Mouse (Mus musculus) CH12.LX (cell line): ENCODE data around the gene Mrps16. TPM values are rescaled to one million over a fixed set of nuclear protein-coding genes. Genes with fewer than 3 reads are reported as not detected.
A peak's percentile ranks its signal among the peaks of the same experiment; 100 is the strongest.

Source experiments
- DNase-seq: peaks from one replicate; pipeline ENCODE4 v3.0.0-alpha.2; 2013; ENCODE audit errors: extremely low read depth
- H3K27ac ChIP-seq: 2 replicates; pipeline ENCODE4 v1.5.1; 2012; ENCODE audit warnings: low read depth, mild to moderate bottlenecking, control low read depth, moderate library complexity; ENCODE audit not compliant: insufficient read depth
- H3K27me3 ChIP-seq: replicated peaks from 2 replicates; pipeline ENCODE3; 2012; ENCODE audit warnings: inconsistent platforms
- H3K36me3 ChIP-seq, 2 experiments: replicated peaks in 1 of 2; 2 replicates each; pipeline versions ENCODE3 to v1.6.1; 2012; ENCODE audit warnings: inconsistent platforms in 1 of 2, low read length in 1 of 2, mild to moderate bottlenecking in 1 of 2, mixed read lengths in 1 of 2, moderate library complexity in 1 of 2; ENCODE audit not compliant: control insufficient read depth in 1 of 2, insufficient read depth in 1 of 2
- H3K4me1 ChIP-seq, 2 experiments: 2 replicates each; pipeline ENCODE4 v1.6.1; 2012; ENCODE audit warnings: inconsistent platforms in 1 of 2, moderate library complexity in 1 of 2; ENCODE audit not compliant: insufficient read depth in 2 of 2, control insufficient read depth in 1 of 2
- H3K4me2 ChIP-seq: 2 replicates; pipeline ENCODE4 v1.6.1; 2012; ENCODE audit warnings: low read depth, mild to moderate bottlenecking, control low read depth; ENCODE audit not compliant: poor library complexity, insufficient read depth, severe bottlenecking
- H3K4me3 ChIP-seq, 3 experiments: fragments of 150-350 bp in 1 of 3; sonication (generic) in 1 of 3; replicated peaks in 1 of 3; 2 replicates each; pipeline versions ENCODE3 to v1.5.1; 2011 to 2012; ENCODE audit warnings: low read depth in 2 of 3, low read length in 2 of 3, mild to moderate bottlenecking in 2 of 3, moderate library complexity in 2 of 3, control low read depth in 1 of 3, improper control_type of control experiment in 1 of 3, inconsistent platforms in 1 of 3, mixed read lengths in 1 of 3; ENCODE audit not compliant: poor library complexity in 1 of 3
- H3K79me2 ChIP-seq: replicated peaks from 2 replicates; pipeline ENCODE4 v1.6.1; 2012; ENCODE audit warnings: mild to moderate bottlenecking, moderate library complexity; ENCODE audit not compliant: control insufficient read depth, poor library complexity, insufficient read depth, severe bottlenecking; ENCODE audit errors: extremely low read depth
- H3K9ac ChIP-seq: 2 replicates; pipeline ENCODE4 v1.6.1; 2012; ENCODE audit warnings: low read depth, mild to moderate bottlenecking, control low read depth, moderate library complexity; ENCODE audit not compliant: insufficient read depth
- H3K9me3 ChIP-seq: replicated peaks from 2 replicates; pipeline ENCODE3; 2012; ENCODE audit warnings: low read length, inconsistent platforms, mixed read lengths
- CHD1 ChIP-seq: IDR thresholded peaks from 2 replicates; pipeline ENCODE4 v1.6.1; 2012; ENCODE audit warnings: low read depth, low read length, improper control_type of control experiment, inconsistent platforms
- CTCF ChIP-seq, 2 experiments: IDR thresholded peaks in 1 of 2; conservative IDR thresholded peaks in 1 of 2; 2 replicates each; pipeline ENCODE4 v1.5.1; 2011 to 2012; ENCODE audit warnings: low read depth in 2 of 2, low read length in 2 of 2, improper control_type of control experiment in 1 of 2, inconsistent platforms in 1 of 2, mild to moderate bottlenecking in 1 of 2, moderate library complexity in 1 of 2
- E2F4 ChIP-seq: IDR thresholded peaks from 2 replicates; pipeline ENCODE4 v1.6.1; 2011; ENCODE audit warnings: low read depth, low read length, improper control_type of control experiment; ENCODE audit not compliant: insufficient replicate concordance
- ETS1 ChIP-seq: conservative IDR thresholded peaks from 2 replicates; pipeline ENCODE4 v1.6.1; 2012; ENCODE audit warnings: low read depth, mild to moderate bottlenecking, inconsistent platforms, low read length, improper control_type of control experiment, moderate library complexity
- GABPA ChIP-seq: IDR thresholded peaks from 2 replicates; pipeline ENCODE4 v1.6.1; 2012; ENCODE audit warnings: low read depth, low read length, improper control_type of control experiment, inconsistent platforms; ENCODE audit not compliant: insufficient replicate concordance
- JUN ChIP-seq: IDR thresholded peaks from 2 replicates; pipeline ENCODE4 v1.6.1; 2011; ENCODE audit warnings: low read depth, mild to moderate bottlenecking, low read length, improper control_type of control experiment, moderate library complexity; ENCODE audit not compliant: insufficient read depth
- KAT2A ChIP-seq: IDR thresholded peaks from 2 replicates; pipeline ENCODE4 v1.6.1; 2012; ENCODE audit warnings: low read length, improper control_type of control experiment, inconsistent platforms; ENCODE audit not compliant: insufficient replicate concordance
- MAFK ChIP-seq: IDR thresholded peaks from 2 replicates; pipeline ENCODE4 v1.6.1; 2011; ENCODE audit warnings: low read length, improper control_type of control experiment; ENCODE audit not compliant: insufficient replicate concordance
- MXI1 ChIP-seq: IDR thresholded peaks from 2 replicates; pipeline ENCODE4 v1.6.1; 2011; ENCODE audit warnings: mild to moderate bottlenecking, low read depth, low read length, improper control_type of control experiment
- NELFE ChIP-seq: IDR thresholded peaks from 2 replicates; pipeline ENCODE4 v1.6.1; 2011; ENCODE audit warnings: low read depth, low read length, improper control_type of control experiment
- NRF1 ChIP-seq: IDR thresholded peaks from 2 replicates; pipeline ENCODE4 v1.6.1; 2014; ENCODE audit warnings: low read depth, mild to moderate bottlenecking, inconsistent platforms, low read length, improper control_type of control experiment, moderate library complexity
- POLR2A ChIP-seq: IDR thresholded peaks from 2 replicates; pipeline ENCODE4 v1.6.1; 2011; ENCODE audit warnings: low read depth, mild to moderate bottlenecking, improper control_type of control experiment, low read length
- POLR2AphosphoS2 ChIP-seq: IDR thresholded peaks from 2 replicates; pipeline ENCODE4 v1.6.1; 2011; ENCODE audit warnings: low read depth, low read length, improper control_type of control experiment
- RAD21 ChIP-seq: IDR thresholded peaks from 2 replicates; pipeline ENCODE4 v1.6.1; 2011; ENCODE audit warnings: low read depth, mild to moderate bottlenecking, low read length, improper control_type of control experiment, moderate library complexity
- SIN3A ChIP-seq: IDR thresholded peaks from 2 replicates; pipeline ENCODE4 v1.6.1; 2012; ENCODE audit warnings: low read length, improper control_type of control experiment, inconsistent platforms
- SMC3 ChIP-seq: IDR thresholded peaks from 2 replicates; pipeline ENCODE4 v1.6.1; 2011; ENCODE audit warnings: low read depth, low read length, improper control_type of control experiment
- TBP ChIP-seq: conservative IDR thresholded peaks from 2 replicates; pipeline ENCODE4 v1.6.1; 2011; ENCODE audit warnings: low read depth, low read length, improper control_type of control experiment
- TCF12 ChIP-seq: IDR thresholded peaks from 2 replicates; pipeline ENCODE4 v1.6.1; 2014; ENCODE audit warnings: low read depth, mild to moderate bottlenecking, inconsistent platforms, low read length, improper control_type of control experiment
- UBTF ChIP-seq: IDR thresholded peaks from 2 replicates; pipeline ENCODE4 v1.6.1; 2012; ENCODE audit warnings: low read depth, mild to moderate bottlenecking, inconsistent platforms, low read length, improper control_type of control experiment, moderate library complexity
- USF2 ChIP-seq: conservative IDR thresholded peaks from 2 replicates; pipeline ENCODE4 v1.6.1; 2011; ENCODE audit warnings: low read depth, low read length, improper control_type of control experiment
- ZMIZ1 ChIP-seq: IDR thresholded peaks from 2 replicates; pipeline ENCODE4 v1.6.1; 2012; ENCODE audit warnings: low read depth, mild to moderate bottlenecking, inconsistent platforms, low read length, improper control_type of control experiment
- dilution Hi-C: fragments of 300-500 bp; cut with MboI; formaldehyde crosslinking; loops from 2 replicates; pipeline ENCODE4 v1.14.3; 2020; ENCODE audit warnings: low sequenced_read_pairs; ENCODE audit not compliant: extremely low pct_unique_long_range_greater_than_20kb, extremely low pct_ligation_motif_present
- in situ Hi-C: fragments of 300-500 bp; cut with MboI; formaldehyde crosslinking; loops from 3 replicates; pipeline ENCODE4 v1.14.3; 2019; ENCODE audit warnings: low sequenced_read_pairs, low pct_ligation_motif_present, low pct_unique_long_range_greater_than_20kb, mixed read lengths
- polyA plus RNA-seq: library from polyadenylated mRNA; unstranded; fragments of >175 nt; gene quantifications from 2 replicates; pipeline ENCODE4 v1.2.1, GENCODE M21; 2012; ENCODE audit warnings: low read depth; ENCODE audit not compliant: insufficient read length
- total RNA-seq, 2 experiments: library from RNA; depleted of rRNA; stranded (reverse); fragments of 300-350 nt in 1 of 2; fragments of >200 nt in 1 of 2; gene quantifications; 2 replicates each; pipeline ENCODE4 v1.2.3; 2012 to 2014

The Mrps16 gene
- total and polyA plus RNA-seq, 3 experiments = 97.2 to 112 (median 110) TPM

- TF ChIP-seq UBTF = no peak
- no peak for TF ChIP-seq NELFE
- no peak for TF ChIP-seq GABPA
- no peak for TF ChIP-seq TCF12
- DNase-seq = no peak
- no peaks in the 10 kb centered on the region for H3K36me3 ChIP-seq
- dilution Hi-C loops = no loop called here
- H3K9me3 ChIP-seq = peaks cover 3% of the 10 kb centered on the region
- no peak overlapping the region for H3K9ac ChIP-seq
- peaks cover 0 to 2% of the 10 kb centered on the region in 2 experiments; a peak in 2 of 4 replicates for H3K4me1 ChIP-seq
- H3K27me3 ChIP-seq = no peaks in the 10 kb centered on the region
- no peak overlapping the region for H3K27ac ChIP-seq
- in situ Hi-C loops = no loop called here
- no peak overlapping the region for H3K4me2 ChIP-seq
- no peak overlapping the region for H3K4me3 ChIP-seq
- no peaks in the 10 kb centered on the region for H3K79me2 ChIP-seq
Measured at GRCm38 (mm10) chr14:20442252-20442651, 48.8 kb upstream of the Mrps16 start.

- TF ChIP-seq KAT2A = no peak
- no peak for TF ChIP-seq CTCF (conservative IDR thresholded peaks at IDR 0.05 in 1 of 2, IDR thresholded peaks at IDR 0.05 in 1 of 2; ENCODE audit: low read depth in 2 of 2, low read length in 2 of 2)
- no peak for TF ChIP-seq POLR2A
- no peak for TF ChIP-seq RAD21
- TF ChIP-seq E2F4 = no peak
- no peak for TF ChIP-seq JUN
- no peak for TF ChIP-seq SMC3
- TF ChIP-seq UBTF = no peak
- TF ChIP-seq MXI1 = no peak
- no peak for TF ChIP-seq TBP
- no peak for TF ChIP-seq NRF1
- TF ChIP-seq ZMIZ1 = no peak
- TF ChIP-seq SIN3A = no peak
- no peak for TF ChIP-seq USF2
- no peak for TF ChIP-seq MAFK
- no peak for TF ChIP-seq ETS1
- TF ChIP-seq POLR2AphosphoS2 = no peak
- TF ChIP-seq CHD1 = no peak
- TF ChIP-seq, all 38 proteins: peak for 0
- Histone ChIP-seq H3K9ac (peak overlapping the region; percentile 58), H3K27ac (peak overlapping the region; percentile 43), H3K4me1 (peaks cover 14 to 31% of the 10 kb centered on the region in 2 experiments), H3K9me3 (no peaks in the 10 kb centered on the region), H3K4me3 (peak overlapping the region in 2 of 3 experiments; percentile 20 to 44), H3K36me3 (no peaks in the 10 kb centered on the region), H3K4me2 (peak overlapping the region; percentile 62), H3K27me3 (no peaks in the 10 kb centered on the region), H3K79me2 (no peaks in the 10 kb centered on the region)
- dilution Hi-C loops = no loop called here
- peak; percentile 49 for DNase-seq
- in situ Hi-C loops = no loop called here
Measured at GRCm38 (mm10) chr14:20436976-20437375, 43.5 kb upstream of the Mrps16 start.
